Comparison of ENCODE assay signal across 8 mouse cellular contexts in genomic region chr3:90211475-90212398, GRCm38 (mm10). TPM values are rescaled to one million over a fixed set of nuclear protein-coding genes. Genes with fewer than 3 reads are reported as not detected.
A peak's percentile ranks its signal among the peaks of the same experiment; 100 is the strongest.
DNase-seq lines count a peak whose midpoint lies in the region; ATAC-seq and TF ChIP-seq lines count a peak whose summit lies in the region.

No protein-coding gene starts in this region.

- H3K36me3 ChIP-seq in spleen, adult 2 months (ENCODE audit: control insufficient read depth, insufficient read depth, low read length): peaks cover 29% of the 10 kb centered on the region
- peaks cover 59% of the 10 kb centered on the region for H3K36me3 ChIP-seq in forebrain, embryonic 10.5 days (replicated peaks)
- peaks cover 40% of the 10 kb centered on the region for H3K36me3 ChIP-seq in liver, embryonic 11.5 days (ENCODE audit: control insufficient read depth, insufficient read depth, low read length)
- H3K36me3 ChIP-seq in stomach, postnatal 0 days (ENCODE audit: control insufficient read depth, insufficient read depth, low read length): peaks cover 6% of the 10 kb centered on the region

- DNase-seq in spleen, adult 2 months (ENCODE audit: low read depth in 1 of 2, low spot score in 2 of 2): no peak
- no peak for DNase-seq in spleen, postnatal 4 days (ENCODE audit: low spot score in 2 of 2)
- DNase-seq in forebrain, embryonic 10.5 days (ENCODE audit: extremely low spot score, low spot score): no peak
- DNase-seq in liver, embryonic 11.5 days (ENCODE audit: low spot score): no peak
- peak; percentile 15 for DNase-seq in stomach, postnatal 0 days (ENCODE audit: low spot score)
- DNase-seq in urinary bladder, postnatal 36 days (ENCODE audit: low spot score in 2 of 2): no peak
- no peak for DNase-seq in lung, adult 18-20 months
- no peak for DNase-seq in thymus, postnatal 10 days (ENCODE audit: low spot score in 2 of 2)

- H3K4me3 ChIP-seq in spleen, adult 2 months (ENCODE audit: extremely low read depth, insufficient read depth, insufficient read length): peak overlapping the region; percentile 24
- peak overlapping the region; percentile 94 for H3K4me3 ChIP-seq in forebrain, embryonic 10.5 days
- peak overlapping the region; percentile 82 for H3K4me3 ChIP-seq in liver, embryonic 11.5 days (ENCODE audit: low read depth, low read length)
- peak overlapping the region; percentile 90 for H3K4me3 ChIP-seq in stomach, postnatal 0 days (ENCODE audit: low read depth, low read length)

- peak overlapping the region; percentile 82 for H3K4me2 ChIP-seq in liver, embryonic 11.5 days
- peak overlapping the region; percentile 57 for H3K4me2 ChIP-seq in stomach, postnatal 0 days (replicated peaks; ENCODE audit: low read depth)

- TF ChIP-seq EP300 in stomach, postnatal 0 days (optimal IDR thresholded peaks at IDR 0.05): no peak

- no peak for TF ChIP-seq CTCF in spleen, adult 2 months (IDR thresholded peaks at IDR 0.05; ENCODE audit: extremely low read depth, insufficient read depth, insufficient read length, insufficient replicate concordance)
- no peak for TF ChIP-seq CTCF in stomach, postnatal 0 days (IDR thresholded peaks at IDR 0.05; ENCODE audit: low read depth)

- H3K9ac ChIP-seq in liver, embryonic 11.5 days (ENCODE audit: low read depth, low read length): peak overlapping the region; percentile 94
- H3K9ac ChIP-seq in stomach, postnatal 0 days (ENCODE audit: low read length): peak overlapping the region; percentile 98

- H3K27me3 ChIP-seq in spleen, adult 2 months (ENCODE audit: control insufficient read depth, insufficient read depth, low read length): no peaks in the 10 kb centered on the region
- H3K27me3 ChIP-seq in forebrain, embryonic 10.5 days (ENCODE audit: poor library complexity, severe bottlenecking): no peaks in the 10 kb centered on the region
- H3K27me3 ChIP-seq in liver, embryonic 11.5 days (replicated peaks; ENCODE audit: control insufficient read depth, insufficient read depth, low read length): no peaks in the 10 kb centered on the region
- H3K27me3 ChIP-seq in stomach, postnatal 0 days (ENCODE audit: control insufficient read depth, insufficient read depth, low read length): no peaks in the 10 kb centered on the region

- no peak for TF ChIP-seq POLR2A in spleen, adult 2 months (IDR thresholded peaks at IDR 0.05; ENCODE audit: low read depth, low read length)

- no peak overlapping the region for H3K27ac ChIP-seq in spleen, adult 2 months (ENCODE audit: insufficient read depth, low read length)
- H3K27ac ChIP-seq in forebrain, embryonic 10.5 days: no peak overlapping the region
- peak overlapping the region; percentile 34; the same call in 1 of the 2 replicates for H3K27ac ChIP-seq in liver, embryonic 11.5 days (ENCODE audit: low read depth, low read length)
- no peak overlapping the region for H3K27ac ChIP-seq in stomach, postnatal 0 days (replicated peaks)

- no peak for ATAC-seq in liver, embryonic 11.5 days (replicated peaks; ENCODE audit: low FRiP score)
- ATAC-seq in stomach, postnatal 0 days (ENCODE audit: low FRiP score, low TSS enrichment): no peak

- peaks cover 12% of the 10 kb centered on the region; the same call in 1 of the 2 replicates for H3K4me1 ChIP-seq in spleen, adult 2 months (ENCODE audit: control insufficient read depth, insufficient read depth, insufficient read length)
- H3K4me1 ChIP-seq in forebrain, embryonic 10.5 days: peaks cover 27% of the 10 kb centered on the region
- peaks cover 13% of the 10 kb centered on the region for H3K4me1 ChIP-seq in liver, embryonic 11.5 days (replicated peaks; ENCODE audit: control insufficient read depth, insufficient read depth, low read length)
- H3K4me1 ChIP-seq in stomach, postnatal 0 days (replicated peaks; ENCODE audit: control insufficient read depth, insufficient read depth): peaks cover 4% of the 10 kb centered on the region; the same call in 1 of the 2 replicates

- 53% methylated on average over 13 of the region's 13 CpGs for WGBS in spleen, adult 2 months
- WGBS in forebrain, embryonic 10.5 days: 87% methylated on average over 13 of the region's 13 CpGs
- 49% methylated on average over 13 of the region's 13 CpGs for WGBS in liver, embryonic 11.5 days
- 54% methylated on average over 13 of the region's 13 CpGs for WGBS in stomach, postnatal 0 days

- no peaks in the 10 kb centered on the region for H3K9me3 ChIP-seq in forebrain, embryonic 10.5 days
- H3K9me3 ChIP-seq in liver, embryonic 11.5 days (ENCODE audit: control insufficient read depth, low read length): no peaks in the 10 kb centered on the region
- H3K9me3 ChIP-seq in stomach, postnatal 0 days (ENCODE audit: control insufficient read depth, low read length): no peaks in the 10 kb centered on the region

RNA-seq across cellular contexts. Expression of gene Rps27, which starts 1.7 kb away (rescaled TPM):
- polyA plus RNA-seq in spleen, adult 2 months (2012; rRNA removed): 1,209 and 1,253 TPM in 2 replicates
- 1,069 and 1,078 TPM in 2 replicates for polyA plus RNA-seq in forebrain, embryonic 10.5 days (2016; fragmentation: Nextera tagmentation; extraction: Ambion mirVana)
- 1,394 and 1,458 TPM in 2 replicates for polyA plus RNA-seq in liver, embryonic 11.5 days (2014; fragmentation: Nextera tagmentation; extraction: Ambion mirVana)
- 1,661 and 1,706 TPM in 2 replicates for polyA plus RNA-seq in stomach, postnatal 0 days (2015; fragmentation: Nextera tagmentation; extraction: Ambion mirVana)

RNA-seq across cellular contexts. Expression of gene Rab13, which starts 1.8 kb away (rescaled TPM):
- 1.6 and 2.6 TPM in 2 replicates for polyA plus RNA-seq in spleen, adult 2 months (2012; rRNA removed)
- polyA plus RNA-seq in forebrain, embryonic 10.5 days (2016; fragmentation: Nextera tagmentation; extraction: Ambion mirVana): 24.4 and 25.6 TPM in 2 replicates
- 10.2 and 11.5 TPM in 2 replicates for polyA plus RNA-seq in liver, embryonic 11.5 days (2014; fragmentation: Nextera tagmentation; extraction: Ambion mirVana)
- 17.8 and 18.2 TPM in 2 replicates for polyA plus RNA-seq in stomach, postnatal 0 days (2015; fragmentation: Nextera tagmentation; extraction: Ambion mirVana)

RNA-seq across cellular contexts. Expression of gene Jtb, which starts 19.7 kb away (rescaled TPM):
- polyA plus RNA-seq in spleen, adult 2 months (2012; rRNA removed): 60.3 and 66.4 TPM in 2 replicates
- polyA plus RNA-seq in forebrain, embryonic 10.5 days (2016; fragmentation: Nextera tagmentation; extraction: Ambion mirVana): 89.4 and 96.6 TPM in 2 replicates
- 97.8 and 100.0 TPM in 2 replicates for polyA plus RNA-seq in liver, embryonic 11.5 days (2014; fragmentation: Nextera tagmentation; extraction: Ambion mirVana)
- polyA plus RNA-seq in stomach, postnatal 0 days (2015; fragmentation: Nextera tagmentation; extraction: Ambion mirVana): 131 TPM in 2 replicates

RNA-seq across cellular contexts. Expression of gene Creb3l4, which starts 31.6 kb away (rescaled TPM):
- 0.21 and 0.56 TPM in 2 replicates for polyA plus RNA-seq in spleen, adult 2 months (2012; rRNA removed)
- 4.5 and 5.8 TPM in 2 replicates for polyA plus RNA-seq in forebrain, embryonic 10.5 days (2016; fragmentation: Nextera tagmentation; extraction: Ambion mirVana)
- 0.82 and 2.2 TPM in 2 replicates for polyA plus RNA-seq in liver, embryonic 11.5 days (2014; fragmentation: Nextera tagmentation; extraction: Ambion mirVana)
- polyA plus RNA-seq in stomach, postnatal 0 days (2015; fragmentation: Nextera tagmentation; extraction: Ambion mirVana): 41.9 TPM in 2 replicates

RNA-seq across cellular contexts. Expression of gene Slc39a1, which starts 36.2 kb away (rescaled TPM):
- polyA plus RNA-seq in spleen, adult 2 months (2012; rRNA removed): 40.5 and 43.3 TPM in 2 replicates
- polyA plus RNA-seq in forebrain, embryonic 10.5 days (2016; fragmentation: Nextera tagmentation; extraction: Ambion mirVana): 69.6 and 75.4 TPM in 2 replicates
- polyA plus RNA-seq in liver, embryonic 11.5 days (2014; fragmentation: Nextera tagmentation; extraction: Ambion mirVana): 48.7 and 57.5 TPM in 2 replicates
- polyA plus RNA-seq in stomach, postnatal 0 days (2015; fragmentation: Nextera tagmentation; extraction: Ambion mirVana): 95.4 and 102 TPM in 2 replicates

Comparison
In these comparisons a context has a peak if more than half of its experiments do, and no peak if none do; other contexts are left out.
1. H3K4me3 ChIP-seq: peak in every context shown above with its lines; median percentile 94 in forebrain, embryonic 10.5 days; 90 in stomach, postnatal 0 days; 82 in liver, embryonic 11.5 days; 24 in spleen, adult 2 months.